8 mouse cellular contexts compared by ENCODE assay signal in the genomic region with DNA sequence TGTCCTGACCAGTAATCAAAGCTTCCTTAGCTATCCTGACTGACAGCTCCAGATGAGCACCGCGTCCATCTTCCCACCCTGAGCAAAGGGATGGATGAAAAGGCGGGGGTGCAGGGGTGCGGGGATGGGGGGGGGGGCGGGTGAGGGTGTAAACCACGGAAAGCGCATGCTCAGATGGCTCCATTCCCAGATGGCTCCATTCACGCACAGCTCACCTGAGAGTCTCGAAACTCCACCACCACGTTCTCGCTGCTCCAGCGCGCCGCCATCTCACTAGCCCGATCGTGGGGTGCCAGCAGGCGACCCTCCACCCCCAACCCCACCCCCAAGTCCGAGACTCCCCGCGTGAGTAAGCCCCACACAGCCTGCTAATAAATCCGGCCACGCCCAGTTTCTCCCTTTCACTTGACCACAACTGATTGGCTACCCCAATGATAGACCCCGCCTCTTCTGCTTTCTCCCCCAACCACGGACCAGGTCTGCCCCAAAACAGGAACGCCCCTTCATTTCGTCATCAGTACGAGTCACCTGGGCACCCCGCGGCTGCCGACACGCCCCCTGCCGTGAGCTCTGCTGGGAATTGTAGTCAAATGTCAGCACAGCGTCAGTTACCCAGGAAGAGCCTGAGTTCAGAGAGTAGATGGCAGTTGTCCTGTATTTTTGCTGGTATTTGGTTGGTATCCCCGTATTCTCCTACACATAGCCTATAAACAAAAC. TPM values are rescaled to one million over a fixed set of nuclear protein-coding genes. Genes with fewer than 3 reads are reported as not detected.
A peak's percentile ranks its signal among the peaks of the same experiment; 100 is the strongest.
DNase-seq lines count a peak whose midpoint lies in the region; ATAC-seq lines count a peak whose summit lies in the region.

Gene Wdr59, minus strand, starts transcription at position 380 of the 717 bp plus-strand sequence.

- H3K4me2 ChIP-seq in hindbrain, embryonic 11.5 days (replicated peaks; ENCODE audit: low read depth, low read length), result peak within 1 kb of the TSS; percentile 42

- H3K27me3 ChIP-seq in hindbrain, embryonic 11.5 days (ENCODE audit: control insufficient read depth, insufficient read depth, low read length), result no peaks in the 10 kb centered on the region

- no peaks in the 10 kb centered on the region for H3K4me1 ChIP-seq in hindbrain, embryonic 11.5 days (replicated peaks; ENCODE audit: control insufficient read depth, insufficient read depth, low read length)

- peak within 1 kb of the TSS; percentile 20; the same call in 1 of the 2 replicates for H3K9ac ChIP-seq in hindbrain, embryonic 11.5 days (ENCODE audit: low read depth, low read length)

- H3K27ac ChIP-seq in hindbrain, embryonic 11.5 days (ENCODE audit: low read depth, low read length), result no peak within 1 kb of the TSS

- DNase-seq in Muller cell, postnatal 12 days (ENCODE audit: inconsistent ontology term), result peak; percentile 98
- peak; percentile 99 for DNase-seq in cerebellum, adult 9-11 months
- peak; percentile 97 to 98 for DNase-seq in frontal cortex, adult 2 months (ENCODE audit: extremely low spot score in 1 of 2, low spot score in 1 of 2)
- peak; percentile 99 for DNase-seq in hindbrain, embryonic 11.5 days (ENCODE audit: low spot score)
- DNase-seq in layer of hippocampus, postnatal 10 days (ENCODE audit: low spot score in 2 of 2), result peak; percentile 94 to 95
- peak; percentile 100 for DNase-seq in lung, postnatal 10 days
- DNase-seq in ovary, postnatal 36 days (ENCODE audit: low spot score), result peak; percentile 94
- DNase-seq in thymus, postnatal 25 days, result peak; percentile 98

- ATAC-seq in hindbrain, embryonic 11.5 days (ENCODE audit: low FRiP score), result peak; percentile 98

- peak within 1 kb of the TSS; percentile 57 for H3K4me3 ChIP-seq in hindbrain, embryonic 11.5 days (ENCODE audit: low read depth, low read length)

- no peaks in the 10 kb centered on the region for H3K9me3 ChIP-seq in hindbrain, embryonic 11.5 days (ENCODE audit: control insufficient read depth, low read length)

- WGBS in hindbrain, embryonic 11.5 days, result under 1% methylated on average over 34 of the region's 34 CpGs

- no peaks in the 10 kb centered on the region for H3K36me3 ChIP-seq in hindbrain, embryonic 11.5 days (ENCODE audit: control insufficient read depth, insufficient read depth, low read length)

RNA-seq across cellular contexts. Expression of gene Wdr59, which starts in this region (rescaled TPM):
- polyA plus RNA-seq in frontal cortex, adult 2 months (2012; rRNA removed), result 14.8 and 17.2 TPM in 2 replicates
- 2.9 and 4.6 TPM in 2 replicates for polyA plus RNA-seq in hindbrain, embryonic 11.5 days (2014; fragmentation: Nextera tagmentation; extraction: Ambion mirVana)
- total RNA-seq in layer of hippocampus, postnatal 10 days (2021), result 10 to 100 TPM; 25.4 to 28.8 TPM
